Mouse (Mus musculus) megakaryocyte progenitor cell, adult 5-6 weeks (primary cell): ENCODE results near the gene Gm21954. TPM values are rescaled to one million over a fixed set of nuclear protein-coding genes. Genes with fewer than 3 reads are reported as not detected.

Source experiments
- ATAC-seq: replicated peaks from 2 replicates; pipeline ENCODE4 v1.8.0; 2016; ENCODE audit warnings: mild to moderate bottlenecking, moderate TSS enrichment, inconsistent platforms; ENCODE audit not compliant: poor library complexity
- total RNA-seq, 2 experiments: library from RNA; stranded (forward) in 1 of 2; stranded (reverse) in 1 of 2; fragments of 157-497, 149-512 nt in 1 of 2; fragments of 200-1000 nt in 1 of 2; gene quantifications; 2 replicates each; pipeline versions ENCODE4 v1.2.3 to v1.2.4; 2015 to 2017

Gm21954 gene
- total RNA-seq, 2 experiments from 2014 or later = not detected

GRCm38 (mm10) chr3:55464226-55464625 is 7.8 kb downstream of the Gm21954 start:
- no peak for ATAC-seq

- no peak for ATAC-seq
Observed at GRCm38 (mm10) chr3:55462904-55463668, 8.9 kb downstream of the Gm21954 start.

- ATAC-seq = no peak
Observed at GRCm38 (mm10) chr3:55461685-55462655, 10.0 kb downstream of the Gm21954 start.

GRCm38 (mm10) chr3:55461092-55461491 is 10.9 kb downstream of the Gm21954 start:
- no peak for ATAC-seq

DNA sequence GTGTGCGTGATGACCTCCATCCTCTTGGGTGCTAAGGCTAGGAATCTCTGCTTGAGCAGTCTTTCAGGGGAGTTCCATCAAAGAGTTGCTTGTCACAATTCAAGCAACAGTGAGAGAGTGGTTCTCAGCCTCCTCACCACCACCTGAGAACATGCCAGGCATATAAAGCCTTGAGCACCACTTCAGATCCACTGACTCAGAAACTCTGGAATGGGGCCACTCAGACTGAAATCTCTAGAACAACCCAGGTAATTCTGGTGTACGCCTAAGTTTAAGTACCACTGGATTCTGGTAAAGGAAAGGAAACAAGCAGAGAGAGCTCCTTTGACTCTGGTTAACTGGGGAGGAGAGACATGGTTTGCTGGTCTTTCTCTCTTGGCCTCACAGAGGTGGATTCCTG is 19.5 kb downstream of the Gm21954 start:
- ATAC-seq = no peak

GRCm38 (mm10) chr3:55451877-55452276 is 20.1 kb downstream of the Gm21954 start:
- ATAC-seq = no peak

- ATAC-seq = no peak
Observed at GRCm38 (mm10) chr3:55451035-55451434, 21.0 kb downstream of the Gm21954 start.

GRCm38 (mm10) chr3:55449148-55449547 is 22.9 kb downstream of the Gm21954 start:
- no peak for ATAC-seq

GRCm38 (mm10) chr3:55447486-55448460 is 24.2 kb downstream of the Gm21954 start:
- ATAC-seq = no peak

DNA sequence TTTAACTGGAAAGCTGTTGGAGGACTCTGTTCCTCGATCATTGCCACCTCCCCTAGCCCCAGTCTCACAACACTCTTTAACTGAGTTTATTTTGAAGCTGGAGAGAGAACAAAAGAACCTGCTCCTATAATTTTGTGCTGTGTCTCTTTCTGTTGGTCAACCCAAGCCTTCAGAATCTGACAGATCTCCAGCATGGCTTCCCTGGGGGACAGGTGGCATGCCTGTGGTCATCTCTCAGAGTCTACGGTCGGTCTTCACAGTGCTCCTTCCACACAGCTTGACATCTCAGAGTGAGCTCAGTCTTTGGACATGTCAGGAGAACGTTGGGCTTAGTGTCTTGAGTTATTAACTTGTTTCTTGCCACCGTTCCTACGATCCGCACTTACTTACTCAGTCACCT is 25.3 kb downstream of the Gm21954 start:
- ATAC-seq = no peak

GRCm38 (mm10) chr3:55443725-55444124 is 28.3 kb downstream of the Gm21954 start:
- no peak for ATAC-seq

DNA sequence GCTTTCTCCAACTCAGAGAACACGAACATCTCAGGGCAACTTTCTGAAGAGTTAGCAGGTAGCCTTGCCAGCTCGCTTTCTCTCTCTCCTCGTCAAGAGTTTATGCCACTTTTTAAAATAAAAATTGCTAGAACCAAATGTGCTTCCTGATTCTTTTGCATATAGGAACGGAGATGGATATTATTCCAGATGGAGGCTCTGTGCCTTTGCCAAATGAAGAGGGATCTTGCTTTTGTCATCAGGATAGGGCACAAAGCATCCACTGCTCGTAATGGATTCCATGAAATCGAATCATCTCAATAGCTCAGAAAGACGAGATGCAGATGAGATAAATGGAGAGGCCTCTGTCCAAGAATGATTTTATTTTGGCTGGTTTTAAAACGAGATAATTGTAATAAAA is 28.7 kb downstream of the Gm21954 start:
- ATAC-seq = no peak

DNA sequence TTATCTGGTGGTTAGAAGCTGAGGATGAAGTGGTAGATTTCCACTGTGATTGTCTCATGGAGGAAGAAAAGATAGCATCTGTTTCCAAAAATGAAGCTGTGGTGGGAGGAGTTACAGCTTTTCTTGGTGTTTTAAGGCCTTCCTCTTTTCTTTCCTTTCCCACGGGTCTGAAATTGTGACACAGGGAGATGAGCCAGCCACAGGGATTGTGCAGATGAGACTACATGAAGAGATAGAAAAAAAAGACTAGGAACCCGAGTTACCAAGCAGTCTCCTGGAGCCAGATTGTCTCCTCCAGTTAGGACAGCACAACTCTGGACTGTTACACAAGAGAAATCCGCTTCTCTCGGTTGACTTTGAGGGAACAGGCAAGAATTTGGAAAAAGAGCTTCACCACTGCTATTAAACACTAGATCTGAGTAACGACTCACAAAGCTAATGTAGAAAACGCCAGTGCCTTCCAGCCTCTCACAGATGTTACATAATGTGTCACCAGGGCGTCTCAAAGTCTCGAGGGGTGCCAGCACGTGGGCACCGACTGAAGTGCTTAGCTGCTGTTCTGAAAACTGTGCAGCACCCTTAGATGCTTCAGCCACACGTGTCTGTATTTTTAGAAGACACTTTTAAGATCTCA is 29.9 kb downstream of the Gm21954 start:
- ATAC-seq = peak; percentile 32; the same call in 1 of the 2 replicates

GRCm38 (mm10) chr3:55440342-55440741 is 31.7 kb downstream of the Gm21954 start:
- no peak for ATAC-seq

DNA sequence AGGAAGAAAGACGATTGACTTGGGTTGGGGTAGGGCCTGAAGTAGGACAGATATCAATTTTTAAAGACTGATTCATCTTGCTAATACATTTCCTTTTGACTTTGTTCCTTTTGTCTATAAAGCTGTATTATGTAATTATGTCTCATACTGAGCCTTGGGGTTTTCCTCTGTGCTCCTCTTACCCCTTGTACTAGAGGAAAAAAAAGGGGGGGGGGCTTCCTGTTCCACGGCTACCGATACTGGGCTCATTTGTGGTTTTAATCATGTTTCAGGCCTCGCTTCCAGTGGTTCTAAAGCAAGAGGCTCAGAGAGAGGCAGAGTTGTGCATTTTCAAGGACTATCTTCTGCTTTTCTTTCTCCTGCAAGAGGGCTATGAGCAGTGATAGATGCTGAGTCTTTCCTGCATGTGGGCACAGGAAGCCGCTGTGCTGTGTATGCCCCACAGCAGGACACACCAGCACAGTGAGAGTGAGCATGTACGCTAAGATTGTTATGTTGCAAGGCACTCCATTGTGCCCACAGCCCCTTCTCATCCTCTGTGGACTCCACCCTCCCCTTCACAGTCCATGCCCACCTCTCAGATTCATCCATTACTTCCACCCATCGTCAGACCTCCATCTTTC is 33.1 kb downstream of the Gm21954 start:
- peak; percentile 57 for ATAC-seq

DNA sequence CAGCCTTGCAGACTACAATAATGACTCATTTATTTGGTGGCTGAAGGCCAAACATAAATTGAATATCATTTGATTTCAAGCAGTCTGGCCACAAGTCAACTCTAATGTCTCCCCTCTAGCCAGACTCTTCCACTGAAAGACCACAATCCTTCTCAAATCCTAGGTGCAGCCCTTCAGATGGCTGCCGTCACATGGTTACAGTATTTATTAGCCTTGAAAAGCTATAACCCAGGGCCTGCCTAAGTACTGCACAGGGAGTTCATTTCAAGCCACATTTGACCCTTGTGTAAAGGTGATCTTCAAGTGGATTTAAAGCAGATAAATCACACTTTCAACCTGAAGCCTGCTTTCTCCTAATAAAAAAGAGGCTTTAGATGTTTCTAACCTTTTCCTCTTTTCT is 37.7 kb downstream of the Gm21954 start:
- ATAC-seq = no peak

GRCm38 (mm10) chr3:55431223-55431622 is 40.8 kb downstream of the Gm21954 start:
- ATAC-seq = no peak

- no peak for ATAC-seq
Observed at GRCm38 (mm10) chr3:55430022-55430549, 41.9 kb downstream of the Gm21954 start.

GRCm38 (mm10) chr3:55423640-55424397 is 48.2 kb downstream of the Gm21954 start:
- no peak for ATAC-seq
